Mouse (Mus musculus) brain, embryonic 14.5 days (tissue): ENCODE measurements around the gene Ccs. TPM values are rescaled to one million over a fixed set of nuclear protein-coding genes. Genes with fewer than 3 reads are reported as not detected.

Source experiments
- DNase-seq: peaks from one replicate; pipeline ENCODE4 v3.0.0-alpha.2; 2011; ENCODE audit warnings: low read depth
- CTCF ChIP-seq: fragments of 200-500 bp; IDR thresholded peaks from 2 replicates; pipeline ENCODE4 v1.5.1; 2012; ENCODE audit warnings: inconsistent platforms, mild to moderate bottlenecking, moderate library complexity, borderline replicate concordance; ENCODE audit not compliant: insufficient read depth, insufficient read length; ENCODE audit errors: extremely low read depth
- POLR2A ChIP-seq: fragments of 200-500 bp; IDR thresholded peaks from 2 replicates; pipeline ENCODE4 v1.6.1; 2012; ENCODE audit warnings: mild to moderate bottlenecking, inconsistent platforms, borderline replicate concordance; ENCODE audit not compliant: poor library complexity, insufficient read depth, insufficient read length, severe bottlenecking; ENCODE audit errors: extremely low read depth
- polyA plus RNA-seq: library from polyadenylated mRNA; depleted of rRNA; stranded (reverse); fragments of >200 nt; gene quantifications from 2 replicates; pipeline ENCODE4 v1.2.3, GENCODE M21; 2012; rRNA removed

The Ccs gene
- polyA plus RNA-seq, 1 experiment = 42.3 TPM

GRCm38 (mm10) chr19:4799083-4799482 is 40.0 kb downstream of the Ccs start:
- no peak for TF ChIP-seq POLR2A
- DNase-seq = no peak

- DNase-seq = no peak
- no peak for TF ChIP-seq CTCF
- no peak for TF ChIP-seq POLR2A
These were observed 41.3 kb downstream of the Ccs start for GRCm38 (mm10) chr19:4797846-4798245.

- DNase-seq = no peak
- TF ChIP-seq POLR2A (no peak), CTCF (no peak)
These were observed 43.2 kb downstream of the Ccs start for GRCm38 (mm10) chr19:4795929-4796328.

- TF ChIP-seq CTCF (no peak), POLR2A (no peak; the same call in 1 of the 2 replicates)
- peak; percentile 100 for DNase-seq
These were observed 45.2 kb downstream of the Ccs start, which contains the start of gene Rbm4 for GRCm38 (mm10) chr19:4793831-4794422. Rbm4 (minus strand) TSS chr19:4793901.

- DNase-seq = no peak
- TF ChIP-seq CTCF (no peak), POLR2A (no peak)
These were observed 45.8 kb downstream of the Ccs start for GRCm38 (mm10) chr19:4793281-4793830.

- TF ChIP-seq CTCF (no peak), POLR2A (no peak)
- DNase-seq = no peak
These were observed 52.8 kb downstream of the Ccs start for GRCm38 (mm10) chr19:4786313-4786712.

GRCm38 (mm10) chr19:4785206-4785605 is 53.9 kb downstream of the Ccs start:
- no peak for DNase-seq
- TF ChIP-seq CTCF (no peak), POLR2A (no peak)

- DNase-seq = no peak
- TF ChIP-seq CTCF (no peak), POLR2A (no peak)
These were observed 56.2 kb downstream of the Ccs start for GRCm38 (mm10) chr19:4782891-4783290.

Other genes starting within 250 kb of the Ccs start
- 90.3 and 98.5 TPM in 2 replicates for gene Lrfn4, start 223.7 kb downstream of the Ccs start, polyA plus RNA-seq
- 65.2 and 115 TPM in 2 replicates for gene Rce1, start 213.7 kb downstream of the Ccs start, polyA plus RNA-seq
- gene Gm960, start 140.7 kb downstream of the Ccs start, polyA plus RNA-seq = 3.3 and 4.3 TPM in 2 replicates
- 23.4 and 57.0 TPM in 2 replicates for gene Sptbn2, start 128.2 kb downstream of the Ccs start, polyA plus RNA-seq
- 97.3 and 97.9 TPM in 2 replicates for gene Rbm4b, start 82.8 kb downstream of the Ccs start, polyA plus RNA-seq
- gene Rbm4, start 45.4 kb downstream of the Ccs start, polyA plus RNA-seq = 146 and 173 TPM in 2 replicates
- 28.7 and 57.0 TPM in 2 replicates for gene Gm21992, start 27.7 kb downstream of the Ccs start, polyA plus RNA-seq
- gene Rbm14, start 27.7 kb downstream of the Ccs start, polyA plus RNA-seq = 70.7 and 85.4 TPM in 2 replicates
- gene Ccdc87, start within 50 bp of the Ccs start, polyA plus RNA-seq = 0.30 and 0.62 TPM in 2 replicates
- gene Ctsf, start 15.8 kb upstream of the Ccs start, polyA plus RNA-seq = 73.6 and 85.2 TPM in 2 replicates
- gene Actn3, start 38.6 kb upstream of the Ccs start, polyA plus RNA-seq = 0.95 and 1.7 TPM in 2 replicates
- 32.0 and 48.4 TPM in 2 replicates for gene Zdhhc24, start 39.3 kb upstream of the Ccs start, polyA plus RNA-seq
- 18.5 and 27.6 TPM in 2 replicates for gene Bbs1, start 67.3 kb upstream of the Ccs start, polyA plus RNA-seq
- 111 and 122 TPM in 2 replicates for gene Dpp3, start 89.0 kb upstream of the Ccs start, polyA plus RNA-seq
- 10.3 and 14.2 TPM in 2 replicates for gene Peli3, start 103.8 kb upstream of the Ccs start, polyA plus RNA-seq
- 70.0 and 81.9 TPM in 2 replicates for gene Mrpl11, start 122.8 kb upstream of the Ccs start, polyA plus RNA-seq
- gene Npas4, start 151.0 kb upstream of the Ccs start, polyA plus RNA-seq = 4.1 and 7.8 TPM in 2 replicates
- 31.1 and 34.9 TPM in 2 replicates for gene Slc29a2, start 184.5 kb upstream of the Ccs start, polyA plus RNA-seq
- 46.8 and 49.8 TPM in 2 replicates for gene B4gat1, start 199.5 kb upstream of the Ccs start, polyA plus RNA-seq
- 1.9 and 2.8 TPM in 2 replicates for gene AC124502.3, start 199.6 kb upstream of the Ccs start, polyA plus RNA-seq
- 32.9 and 39.8 TPM in 2 replicates for gene Brms1, start 202.0 kb upstream of the Ccs start, polyA plus RNA-seq
- 4.0 and 4.3 TPM in 2 replicates for gene Rin1, start 211.1 kb upstream of the Ccs start, polyA plus RNA-seq
- gene Cd248, start 228.7 kb upstream of the Ccs start, polyA plus RNA-seq = 15.5 and 24.7 TPM in 2 replicates
- 6.8 and 10.7 TPM in 2 replicates for gene Tmem151a, start 246.2 kb upstream of the Ccs start, polyA plus RNA-seq
- gene Yif1a, start 249.2 kb upstream of the Ccs start, polyA plus RNA-seq = 62.8 and 63.2 TPM in 2 replicates